Mouse (Mus musculus) megakaryocyte, embryonic 14.5 days (primary cell): ENCODE results near the gene Plcb4.

Experiments used
- FLI1 ChIP-seq: IDR thresholded peaks from 2 replicates; pipeline ENCODE4 v1.6.1; 2012; ENCODE audit warnings: low read length, inconsistent platforms, mixed read lengths
- GATA1 ChIP-seq: IDR thresholded peaks from 3 replicates; pipeline ENCODE4 v1.6.1; 2012; ENCODE audit warnings: mixed read lengths, low read length, inconsistent platforms, borderline replicate concordance

DNA sequence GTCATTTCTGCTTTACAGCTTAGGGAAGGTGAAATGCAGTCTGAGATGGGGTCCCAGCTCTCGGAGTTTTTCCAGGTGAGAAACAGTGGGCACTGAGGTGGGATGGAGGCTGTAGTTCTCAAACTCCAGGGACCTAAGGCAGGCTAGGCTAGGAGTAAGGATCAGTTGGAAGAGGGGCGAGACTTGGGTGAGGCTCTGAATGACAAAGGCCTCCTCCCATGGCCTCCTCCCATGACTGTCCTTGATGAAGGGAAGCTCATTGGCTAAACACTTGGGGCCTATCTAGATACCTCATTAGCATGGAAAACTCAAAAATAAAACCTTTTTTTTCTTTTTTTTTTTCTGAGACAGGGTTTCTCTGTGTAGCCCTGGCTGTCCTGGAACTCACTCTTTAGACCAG, 198.0 kb downstream of the Plcb4 start:
- TF ChIP-seq FLI1 (no peak), GATA1 (no peak)
